Mouse (Mus musculus): ENCODE results near the gene Nab2.

DNA sequence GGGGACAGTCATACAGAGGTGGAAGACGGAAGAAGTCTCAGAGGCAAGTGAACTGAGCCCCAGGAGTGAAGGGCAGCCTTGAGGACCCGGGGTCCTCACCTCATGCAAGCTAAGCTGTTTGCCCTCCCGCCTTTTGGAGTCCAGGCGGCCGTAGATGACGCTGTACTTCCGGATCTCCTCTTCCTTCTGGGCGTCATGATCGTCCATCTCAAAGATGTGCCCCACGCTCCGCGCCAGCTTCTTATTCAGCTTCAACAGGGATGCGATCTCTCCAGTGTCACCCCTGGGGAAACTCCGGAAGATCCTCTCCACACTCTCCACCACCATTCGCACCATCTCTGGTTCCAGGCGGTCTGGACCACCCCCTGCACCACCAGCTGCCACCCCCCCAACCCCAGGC is 4.2 kb downstream of the Nab2 start:
- TF ChIP-seq POLR2A (IDR thresholded peaks at IDR 0.05; ENCODE audit: control insufficient read depth, extremely low read depth, insufficient read depth, low read length, poor library complexity) (no peak), CTCF (IDR thresholded peaks at IDR 0.05; ENCODE audit: borderline replicate concordance, control insufficient read depth, extremely low read depth, insufficient read depth, low read length, poor library complexity) (no peak)
